Mouse (Mus musculus): ENCODE data around the gene Srrm2. TPM values are rescaled to one million over a fixed set of nuclear protein-coding genes. Genes with fewer than 3 reads are reported as not detected.

The Srrm2 gene
- polyA plus RNA-seq, 1 experiment from 2014 or later, result 562 TPM

- DNase-seq (ENCODE audit: low spot score), result no peak
Measured at GRCm38 (mm10) chr17:23797316-23797715, 7.0 kb downstream of the Srrm2 start.

GRCm38 (mm10) chr17:23801627-23802026 is 11.3 kb downstream of the Srrm2 start:
- no peak for DNase-seq (ENCODE audit: low spot score)
- Histone ChIP-seq H3K36me3 (peaks cover 10% of the 10 kb centered on the region), H3K27ac (no peak overlapping the region), H3K27me3 (ENCODE audit: low read depth, poor library complexity, severe bottlenecking) (no peaks in the 10 kb centered on the region), H3K4me1 (peaks cover 34% of the 10 kb centered on the region), H3K4me3 (no peak overlapping the region), H3K9me3 (replicated peaks) (no peaks in the 10 kb centered on the region)
- 95% methylated on average over 10 of the region's 10 CpGs for WGBS

More at GRCm38 (mm10) chr17:23797316-23797715, 7.0 kb downstream of the Srrm2 start:
- H3K27ac ChIP-seq, result peak overlapping the region; percentile 58
- H3K4me3 ChIP-seq, result no peak overlapping the region
- peaks cover 13% of the 10 kb centered on the region for H3K36me3 ChIP-seq
- no peaks in the 10 kb centered on the region for H3K27me3 ChIP-seq (ENCODE audit: low read depth, poor library complexity, severe bottlenecking)
- peaks cover 19% of the 10 kb centered on the region for H3K4me1 ChIP-seq
- WGBS, result 26% methylated on average over 7 of the region's 7 CpGs
- no peaks in the 10 kb centered on the region for H3K9me3 ChIP-seq (replicated peaks)

- Histone ChIP-seq H3K4me3 (peak overlapping the region; percentile 94), H3K27ac (peak overlapping the region; percentile 98), H3K9me3 (replicated peaks) (no peaks in the 10 kb centered on the region), H3K27me3 (ENCODE audit: low read depth, poor library complexity, severe bottlenecking) (no peaks in the 10 kb centered on the region), H3K36me3 (peaks cover 20% of the 10 kb centered on the region), H3K4me1 (peaks cover 29% of the 10 kb centered on the region)
- under 1% methylated on average over 60 of the region's 60 CpGs for WGBS
- peak; percentile 94 for DNase-seq (ENCODE audit: low spot score)
Measured at GRCm38 (mm10) chr17:23802746-23803365, 12.5 kb downstream of the Srrm2 start.

GRCm38 (mm10) chr17:23803366-23804041 is 13.2 kb downstream of the Srrm2 start:
- WGBS, result under 1% methylated on average over 80 of the region's 83 CpGs
- DNase-seq (ENCODE audit: low spot score), result peak; percentile 93
- H3K9me3 ChIP-seq (replicated peaks), result no peaks in the 10 kb centered on the region
- H3K27ac ChIP-seq, result peak overlapping the region; percentile 98
- H3K36me3 ChIP-seq, result peaks cover 24% of the 10 kb centered on the region
- H3K27me3 ChIP-seq (ENCODE audit: low read depth, poor library complexity, severe bottlenecking), result no peaks in the 10 kb centered on the region
- H3K4me3 ChIP-seq, result peak overlapping the region; percentile 94
- H3K4me1 ChIP-seq, result peaks cover 26% of the 10 kb centered on the region

GRCm38 (mm10) chr17:23804426-23805085 is 14.2 kb downstream of the Srrm2 start:
- Histone ChIP-seq H3K27me3 (ENCODE audit: low read depth, poor library complexity, severe bottlenecking) (no peaks in the 10 kb centered on the region), H3K36me3 (peaks cover 34% of the 10 kb centered on the region), H3K4me1 (peaks cover 26% of the 10 kb centered on the region), H3K4me3 (peak overlapping the region; percentile 94), H3K9me3 (replicated peaks) (no peaks in the 10 kb centered on the region), H3K27ac (peak overlapping the region; percentile 98)
- DNase-seq (ENCODE audit: low spot score), result no peak
- 12% methylated on average over 8 of the region's 8 CpGs for WGBS

- H3K27ac ChIP-seq, result no peak overlapping the region
- H3K9me3 ChIP-seq (replicated peaks), result no peaks in the 10 kb centered on the region
- peak overlapping the region; percentile 21; the same call in 1 of the 2 replicates for H3K4me3 ChIP-seq
- peaks cover 55% of the 10 kb centered on the region for H3K36me3 ChIP-seq
- 87% methylated on average over 25 of the region's 25 CpGs for WGBS
- H3K27me3 ChIP-seq (ENCODE audit: low read depth, poor library complexity, severe bottlenecking), result no peaks in the 10 kb centered on the region
- H3K4me1 ChIP-seq, result peaks cover 26% of the 10 kb centered on the region
- no peak for DNase-seq (ENCODE audit: low spot score)
Measured at GRCm38 (mm10) chr17:23806867-23807266, 16.5 kb downstream of the Srrm2 start.

- DNase-seq (ENCODE audit: low spot score), result no peak
- no peak overlapping the region for H3K4me3 ChIP-seq
- H3K4me1 ChIP-seq, result peaks cover 22% of the 10 kb centered on the region
- peaks cover 66% of the 10 kb centered on the region for H3K36me3 ChIP-seq
- WGBS, result 92% methylated on average over 3 of the region's 3 CpGs
- H3K27me3 ChIP-seq (ENCODE audit: low read depth, poor library complexity, severe bottlenecking), result no peaks in the 10 kb centered on the region
- no peak overlapping the region for H3K27ac ChIP-seq
- no peaks in the 10 kb centered on the region for H3K9me3 ChIP-seq (replicated peaks)
Measured at GRCm38 (mm10) chr17:23807918-23808317, 17.6 kb downstream of the Srrm2 start.

GRCm38 (mm10) chr17:23815641-23816040 is 25.3 kb downstream of the Srrm2 start:
- 98% methylated on average over 16 of the region's 16 CpGs for WGBS
- Histone ChIP-seq H3K9me3 (replicated peaks) (peaks cover 18% of the 10 kb centered on the region; the same call in 1 of the 2 replicates), H3K27ac (no peak overlapping the region), H3K36me3 (peaks cover 100% of the 10 kb centered on the region), H3K4me1 (no peaks in the 10 kb centered on the region), H3K27me3 (ENCODE audit: low read depth, poor library complexity, severe bottlenecking) (no peaks in the 10 kb centered on the region), H3K4me3 (no peak overlapping the region)
- no peak for DNase-seq (ENCODE audit: low spot score)

- H3K27ac ChIP-seq, result no peak overlapping the region
- peaks cover 18% of the 10 kb centered on the region; the same call in 1 of the 2 replicates for H3K9me3 ChIP-seq (replicated peaks)
Measured at GRCm38 (mm10) chr17:23818579-23818978, 28.2 kb downstream of the Srrm2 start.

GRCm38 (mm10) chr17:23819235-23819634 is 28.9 kb downstream of the Srrm2 start:
- peaks cover 100% of the 10 kb centered on the region for H3K36me3 ChIP-seq
- 97% methylated on average over 25 of the region's 25 CpGs for WGBS
- no peak for DNase-seq (ENCODE audit: low spot score)
- no peaks in the 10 kb centered on the region for H3K27me3 ChIP-seq (ENCODE audit: low read depth, poor library complexity, severe bottlenecking)
- no peak overlapping the region for H3K4me3 ChIP-seq
- peaks cover 18% of the 10 kb centered on the region; the same call in 1 of the 2 replicates for H3K9me3 ChIP-seq (replicated peaks)
- peaks cover 8% of the 10 kb centered on the region; the same call in 1 of the 2 replicates for H3K4me1 ChIP-seq
- H3K27ac ChIP-seq, result no peak overlapping the region

More at GRCm38 (mm10) chr17:23818579-23818978, 28.2 kb downstream of the Srrm2 start:
- H3K36me3 ChIP-seq, result peaks cover 100% of the 10 kb centered on the region
- no peak for DNase-seq (ENCODE audit: low spot score)
- 96% methylated on average over 8 of the region's 8 CpGs for WGBS
- peaks cover 8% of the 10 kb centered on the region; the same call in 1 of the 2 replicates for H3K4me1 ChIP-seq
- H3K4me3 ChIP-seq, result no peak overlapping the region
- H3K27me3 ChIP-seq (ENCODE audit: low read depth, poor library complexity, severe bottlenecking), result no peaks in the 10 kb centered on the region

- Histone ChIP-seq H3K9me3 (replicated peaks) (peaks cover 13% of the 10 kb centered on the region; the same call in 1 of the 2 replicates), H3K4me1 (peaks cover 21% of the 10 kb centered on the region), H3K27ac (no peak overlapping the region), H3K36me3 (peaks cover 100% of the 10 kb centered on the region), H3K4me3 (no peak overlapping the region), H3K27me3 (ENCODE audit: low read depth, poor library complexity, severe bottlenecking) (no peaks in the 10 kb centered on the region)
- DNase-seq (ENCODE audit: low spot score), result no peak
- 96% methylated on average over 5 of the region's 5 CpGs for WGBS
Measured at GRCm38 (mm10) chr17:23820731-23821130, 30.4 kb downstream of the Srrm2 start.

GRCm38 (mm10) chr17:23822094-23822493 is 31.8 kb downstream of the Srrm2 start:
- peaks cover 11% of the 10 kb centered on the region; the same call in 1 of the 2 replicates for H3K9me3 ChIP-seq (replicated peaks)
- no peak for DNase-seq (ENCODE audit: low spot score)
- peaks cover 25% of the 10 kb centered on the region for H3K4me1 ChIP-seq
- H3K27me3 ChIP-seq (ENCODE audit: low read depth, poor library complexity, severe bottlenecking), result no peaks in the 10 kb centered on the region
- H3K36me3 ChIP-seq, result peaks cover 100% of the 10 kb centered on the region
- 81% methylated on average over 6 of the region's 6 CpGs for WGBS
- no peak overlapping the region for H3K27ac ChIP-seq
- H3K4me3 ChIP-seq, result no peak overlapping the region

- Histone ChIP-seq H3K27ac (no peak overlapping the region), H3K4me1 (peaks cover 34% of the 10 kb centered on the region), H3K36me3 (peaks cover 96% of the 10 kb centered on the region), H3K27me3 (ENCODE audit: low read depth, poor library complexity, severe bottlenecking) (no peaks in the 10 kb centered on the region), H3K4me3 (no peak overlapping the region), H3K9me3 (replicated peaks) (peaks cover 9% of the 10 kb centered on the region; the same call in 1 of the 2 replicates)
- 88% methylated on average over 16 of the region's 16 CpGs for WGBS
- no peak for DNase-seq (ENCODE audit: low spot score)
Measured at GRCm38 (mm10) chr17:23823018-23823417, 32.7 kb downstream of the Srrm2 start.
